Mouse (Mus musculus) liver, embryonic 11.5 days (tissue): ENCODE measurements around the gene Gprc5b. TPM values are rescaled to one million over a fixed set of nuclear protein-coding genes. Genes with fewer than 3 reads are reported as not detected.

Experiments
- ATAC-seq: fragments of 200-750 bp; cut with Nextera tagmentation; replicated peaks from 2 replicates; pipeline ENCODE4 v1.8.0; 2017; ENCODE audit warnings: moderate number of reproducible peaks, mild to moderate bottlenecking, moderate TSS enrichment, moderate library complexity; ENCODE audit not compliant: low FRiP score
- DNase-seq: peaks from one replicate; pipeline ENCODE4 v3.0.0-alpha.2; 2017; ENCODE audit warnings: low spot score
- H3K27ac ChIP-seq: fragments of 300-500 bp; sonication (generic); 2 replicates; pipeline ENCODE4 v1.5.1; 2014; ENCODE audit warnings: mild to moderate bottlenecking, low read depth, low read length, control low read depth
- H3K27me3 ChIP-seq: fragments of 300-500 bp; sonication (generic); replicated peaks from 2 replicates; pipeline ENCODE4 v1.6.1; 2014; ENCODE audit warnings: low read length, mixed read lengths; ENCODE audit not compliant: control insufficient read depth, insufficient read depth
- H3K36me3 ChIP-seq: fragments of 300-500 bp; sonication (generic); 2 replicates; pipeline ENCODE4 v1.6.1; 2014; ENCODE audit warnings: mild to moderate bottlenecking, low read length, moderate library complexity, mixed read lengths; ENCODE audit not compliant: control insufficient read depth, insufficient read depth
- H3K4me1 ChIP-seq: fragments of 300-500 bp; sonication (generic); replicated peaks from 2 replicates; pipeline ENCODE4 v1.6.1; 2014; ENCODE audit warnings: low read length, mixed read lengths; ENCODE audit not compliant: control insufficient read depth, insufficient read depth
- H3K4me2 ChIP-seq: fragments of 300-500 bp; sonication (generic); 2 replicates; pipeline ENCODE4 v1.6.1; 2014; ENCODE audit warnings: mild to moderate bottlenecking, control low read depth, moderate library complexity
- H3K4me3 ChIP-seq: fragments of 300-500 bp; sonication (generic); 2 replicates; pipeline ENCODE4 v1.5.1; 2014; ENCODE audit warnings: low read depth, low read length, control low read depth
- H3K9ac ChIP-seq: fragments of 300-500 bp; sonication (generic); 2 replicates; pipeline ENCODE4 v1.6.1; 2014; ENCODE audit warnings: low read depth, low read length, control low read depth
- H3K9me3 ChIP-seq: fragments of 300-500 bp; sonication (generic); 2 replicates; pipeline ENCODE4 v1.6.1; 2016; ENCODE audit warnings: low read length, inconsistent platforms, mixed read lengths; ENCODE audit not compliant: control insufficient read depth
- WGBS: fragments of 180-500 bp; shearing (Covaris S2); extraction: QIAGEN DNeasy Blood & Tissue Kit; methylation state at CpG from one replicate; pipeline ENCODE4 v1.1.7; 2014; 5-methylcytosine and 5-hydroxymethylcytosine counted together
- polyA plus RNA-seq: library from polyadenylated mRNA; unstranded; fragments of >200 nt; fragmentation: Nextera tagmentation; extraction: Ambion mirVana; gene quantifications from 2 replicates; pipeline ENCODE4 v1.2.1, GENCODE M21; 2014

The Gprc5b gene
- polyA plus RNA-seq, 1 experiment from 2014 or later: 1.7 TPM

DNA sequence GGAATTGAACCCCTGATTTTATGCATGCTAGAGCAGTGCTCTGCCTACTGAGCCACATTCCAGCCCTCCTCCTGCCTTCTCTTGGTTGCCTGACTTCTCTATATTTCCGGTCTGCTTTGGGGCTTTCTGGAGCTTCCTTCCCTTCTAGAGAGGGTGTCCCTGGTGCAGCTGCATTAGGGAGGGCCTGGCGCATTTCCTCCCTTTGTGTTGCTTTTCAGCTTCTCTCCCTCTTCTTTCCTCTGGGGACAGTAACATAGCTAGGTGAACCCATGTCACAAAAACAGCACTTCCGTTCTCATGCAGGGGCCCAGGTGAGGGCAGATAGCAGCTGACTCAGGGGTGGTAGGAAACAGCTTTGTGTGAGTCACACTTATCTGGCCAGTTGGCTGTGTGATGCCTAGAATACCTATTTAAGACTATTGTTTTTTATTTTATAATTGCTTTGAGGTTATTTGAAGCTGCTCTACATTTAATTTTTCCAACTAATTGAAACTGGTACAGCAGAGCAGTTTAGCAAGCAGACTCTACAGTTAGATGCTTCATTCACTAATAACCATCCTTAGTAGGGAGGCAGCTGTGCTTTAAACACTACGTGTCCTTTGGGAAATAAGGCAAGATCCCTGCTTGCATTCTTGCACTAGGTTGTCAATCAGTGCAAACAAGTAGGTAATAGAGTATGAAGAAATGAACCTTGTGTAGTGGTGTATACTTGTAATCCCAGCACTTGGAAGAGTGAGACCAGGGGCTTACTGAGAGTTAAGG is 72.4 kb downstream of the Gprc5b start:
- 54% methylated on average over 4 of the region's 4 CpGs for WGBS
- Histone ChIP-seq H3K9ac (no peak overlapping the region), H3K27ac (no peak overlapping the region), H3K9me3 (no peaks in the 10 kb centered on the region), H3K36me3 (no peaks in the 10 kb centered on the region), H3K4me1 (no peaks in the 10 kb centered on the region), H3K27me3 (no peaks in the 10 kb centered on the region), H3K4me2 (no peak overlapping the region), H3K4me3 (no peak overlapping the region)
- ATAC-seq: no peak
- no peak for DNase-seq

Other genes with a start within 250 kb of the Gprc5b start
- 1.2 and 1.6 TPM in 2 replicates for gene Iqck, start 139.5 kb downstream of the Gprc5b start, polyA plus RNA-seq
- gene Knop1, start 139.0 kb downstream of the Gprc5b start, polyA plus RNA-seq: 95.9 and 112 TPM in 2 replicates
- not detected in 2 replicates for gene Gpr139, start 189.4 kb upstream of the Gprc5b start, polyA plus RNA-seq